8 mouse cellular contexts compared by ENCODE assay signal in genomic region chr12:116077855-116078366, GRCm38 (mm10). TPM values are rescaled to one million over a fixed set of nuclear protein-coding genes. Genes with fewer than 3 reads are reported as not detected.
DNase-seq lines count a peak whose midpoint lies in the region; ATAC-seq and TF ChIP-seq lines count a peak whose summit lies in the region.

No protein-coding gene starts in this region.

- no peaks in the 10 kb centered on the region for H3K4me1 ChIP-seq in cerebellum, adult 2 months (ENCODE audit: control insufficient read depth, insufficient read depth, low read length)
- peaks cover 6% of the 10 kb centered on the region for H3K4me1 ChIP-seq in testis, adult 2 months (ENCODE audit: control insufficient read depth, insufficient read depth, low read length)
- peaks cover 11% of the 10 kb centered on the region; the same call in 1 of the 2 replicates for H3K4me1 ChIP-seq in liver, embryonic 15.5 days (replicated peaks)

- peak overlapping the region; percentile 66 for H3K4me3 ChIP-seq in cerebellum, adult 2 months (replicated peaks; ENCODE audit: insufficient read depth, low read depth, low read length)
- H3K4me3 ChIP-seq in testis, adult 2 months (ENCODE audit: control insufficient read depth, low read depth, low read length) = peak overlapping the region; percentile 45
- peak overlapping the region; percentile 46 for H3K4me3 ChIP-seq in liver, embryonic 15.5 days (replicated peaks)

- no peak overlapping the region for H3K9ac ChIP-seq in liver, embryonic 15.5 days

- no peak for ATAC-seq in liver, embryonic 15.5 days (ENCODE audit: insufficient read depth)

- H3K4me2 ChIP-seq in liver, embryonic 15.5 days = peak overlapping the region; percentile 69

- no peak for DNase-seq in cerebellum, adult 2 months
- DNase-seq in cerebellum, adult 11 months = no peak
- DNase-seq in testis, postnatal 14 days (ENCODE audit: low spot score) = no peak
- no peak for DNase-seq in ovary, adult 18-20 months (ENCODE audit: low spot score)
- no peak for DNase-seq in layer of hippocampus, adult 18-20 months (ENCODE audit: low spot score in 2 of 2)
- DNase-seq in c-Kit-positive CD71-positive TER-119-positive erythroid progenitor cells, embryonic 14.5 days (ENCODE audit: low spot score) = no peak

- no peak overlapping the region for H3K27ac ChIP-seq in cerebellum, adult 2 months (ENCODE audit: insufficient read depth, low read length)
- H3K27ac ChIP-seq in testis, adult 2 months (ENCODE audit: control insufficient read depth, insufficient read depth, low read depth, low read length) = no peak overlapping the region
- H3K27ac ChIP-seq in liver, embryonic 15.5 days (replicated peaks) = no peak overlapping the region

- no peaks in the 10 kb centered on the region; the same call in 1 of the 2 replicates for H3K27me3 ChIP-seq in cerebellum, adult 2 months (ENCODE audit: control insufficient read depth, insufficient read depth, low read length)
- no peaks in the 10 kb centered on the region for H3K27me3 ChIP-seq in testis, adult 2 months (ENCODE audit: control insufficient read depth, insufficient read depth, low read length)
- peaks cover 42% of the 10 kb centered on the region for H3K27me3 ChIP-seq in liver, embryonic 15.5 days

- H3K36me3 ChIP-seq in testis, adult 2 months (ENCODE audit: control insufficient read depth, insufficient read depth, low read length) = no peaks in the 10 kb centered on the region
- H3K36me3 ChIP-seq in liver, embryonic 15.5 days (replicated peaks) = no peaks in the 10 kb centered on the region

- no peaks in the 10 kb centered on the region for H3K9me3 ChIP-seq in liver, embryonic 15.5 days (replicated peaks)

- TF ChIP-seq POLR2A in cerebellum, adult 2 months (IDR thresholded peaks at IDR 0.05; ENCODE audit: borderline replicate concordance, insufficient read depth, low read length) = no peak
- TF ChIP-seq POLR2A in testis, adult 2 months (IDR thresholded peaks at IDR 0.05; ENCODE audit: control insufficient read depth, low read depth, low read length) = no peak

- TF ChIP-seq CTCF in cerebellum, adult 2 months (IDR thresholded peaks at IDR 0.05; ENCODE audit: borderline replicate concordance, insufficient read depth, low read depth, low read length) = no peak
- no peak for TF ChIP-seq CTCF in testis, adult 2 months (IDR thresholded peaks at IDR 0.05; ENCODE audit: control insufficient read depth, insufficient read depth, insufficient replicate concordance, low read depth, low read length)

- WGBS in cerebellum, adult 2 months = 2% methylated on average over 24 of the region's 24 CpGs
- under 1% methylated on average over 24 of the region's 24 CpGs for WGBS in liver, embryonic 15.5 days (ENCODE audit: insufficient replicate concordance)

RNA-seq across cellular contexts. Expression of gene Vipr2, which starts 0.4 kb away (rescaled TPM):
- polyA plus RNA-seq in cerebellum, adult 2 months (2012; rRNA removed) = 7.8 and 11.2 TPM in 2 replicates
- 0.23 and 0.28 TPM in 2 replicates for polyA plus RNA-seq in testis, adult 2 months (2012; rRNA removed)
- 0.23 TPM in 2 replicates for polyA plus RNA-seq in liver, embryonic 15.5 days (2015; fragmentation: Nextera tagmentation; extraction: Ambion mirVana)
- total RNA-seq in layer of hippocampus, adult 18-20 months (2021) = under 1 TPM; 0.46 to 0.99 TPM

RNA-seq across cellular contexts. Expression of gene Zfp386, which starts 30.4 kb away (rescaled TPM):
- 27.9 and 34.0 TPM in 2 replicates for polyA plus RNA-seq in cerebellum, adult 2 months (2012; rRNA removed)
- 6.2 and 7.6 TPM in 2 replicates for polyA plus RNA-seq in testis, adult 2 months (2012; rRNA removed)
- 4.8 and 4.9 TPM in 2 replicates for polyA plus RNA-seq in liver, embryonic 15.5 days (2015; fragmentation: Nextera tagmentation; extraction: Ambion mirVana)
- 10 to 100 TPM; 27.8 to 29.3 TPM for total RNA-seq in layer of hippocampus, adult 18-20 months (2021)
